Mouse (Mus musculus): ENCODE measurements at regions not wholly inside any gene's neighbourhood (a gene's known extent, or its start where the extent isn't known, plus 50 kb on each side); places are given as distances from the start of the nearest gene placed in this dataset.

GRCm38 (mm10) chr17:87194639-87195038 lies 71.1 kb downstream of the Mcfd2 start:
- Histone ChIP-seq H3K4me1 (ENCODE audit: insufficient read depth, low read depth, low read length) (no peaks in the 10 kb centered on the region), H3K9me3 (ENCODE audit: low read length) (no peaks in the 10 kb centered on the region), H3K36me3 (ENCODE audit: insufficient read depth, low read length) (no peaks in the 10 kb centered on the region), H3K4me2 (replicated peaks; ENCODE audit: low read depth, low read length) (no peak overlapping the region), H3K27ac (ENCODE audit: low read length) (no peak overlapping the region), H3K4me3 (ENCODE audit: low read depth, low read length) (no peak overlapping the region), H3K9ac (replicated peaks; ENCODE audit: low read depth) (no peak overlapping the region), H3K27me3 (replicated peaks; ENCODE audit: insufficient read depth, low read length) (no peaks in the 10 kb centered on the region)
- TF ChIP-seq CTCF (IDR thresholded peaks at IDR 0.05) = no peak
- TF ChIP-seq EP300 (IDR thresholded peaks at IDR 0.05) = no peak
- no peak for DNase-seq (ENCODE audit: low spot score)
- no peak for ATAC-seq
- WGBS = 75% methylated on average over 11 of the region's 11 CpGs

- WGBS = 11% methylated on average over 7 of the region's 7 CpGs
- H3K4me1 ChIP-seq (ENCODE audit: insufficient read depth, low read depth, low read length) = no peaks in the 10 kb centered on the region
- no peak overlapping the region for H3K4me3 ChIP-seq (ENCODE audit: low read depth, low read length)
- H3K9me3 ChIP-seq (ENCODE audit: low read length) = no peaks in the 10 kb centered on the region
- no peak for TF ChIP-seq CTCF (IDR thresholded peaks at IDR 0.05)
- H3K27ac ChIP-seq (ENCODE audit: low read length) = no peak overlapping the region
- no peak overlapping the region for H3K9ac ChIP-seq (replicated peaks; ENCODE audit: low read depth)
- no peak overlapping the region for H3K4me2 ChIP-seq (replicated peaks; ENCODE audit: low read depth, low read length)
- DNase-seq (ENCODE audit: low spot score) (no peak), ATAC-seq (0 out of 2 replicates have a peak, but pooled peaks have one; percentile 19)
- no peaks in the 10 kb centered on the region for H3K27me3 ChIP-seq (replicated peaks; ENCODE audit: insufficient read depth, low read length)
- H3K36me3 ChIP-seq (ENCODE audit: insufficient read depth, low read length) = no peaks in the 10 kb centered on the region
These were observed 72.3 kb downstream of the Mcfd2 start for GRCm38 (mm10) chr17:87193482-87193881.

- WGBS = 63% methylated on average over 3 of the region's 3 CpGs
- Histone ChIP-seq H3K4me1 (ENCODE audit: insufficient read depth, low read depth, low read length) (0 out of 2 replicates have a peak, but pooled peaks cover 5% of the 10 kb centered on the region), H3K27ac (ENCODE audit: low read length) (no peak overlapping the region), H3K9ac (replicated peaks; ENCODE audit: low read depth) (no peak overlapping the region), H3K4me2 (replicated peaks; ENCODE audit: low read depth, low read length) (no peak overlapping the region), H3K9me3 (ENCODE audit: low read length) (no peaks in the 10 kb centered on the region), H3K36me3 (ENCODE audit: insufficient read depth, low read length) (no peaks in the 10 kb centered on the region), H3K27me3 (replicated peaks; ENCODE audit: insufficient read depth, low read length) (no peaks in the 10 kb centered on the region), H3K4me3 (ENCODE audit: low read depth, low read length) (no peak overlapping the region)
- ATAC-seq = no peak
- TF ChIP-seq CTCF (IDR thresholded peaks at IDR 0.05) = no peak
- no peak for TF ChIP-seq EP300 (IDR thresholded peaks at IDR 0.05)
- no peak for DNase-seq (ENCODE audit: low spot score)
These were observed 76.1 kb downstream of the Mcfd2 start for GRCm38 (mm10) chr17:87189670-87190069.

Data from lung, postnatal 0 days (tissue).